Comparison of ENCODE assay signal across 8 mouse cellular contexts in genomic region chr10:115013491-115014001, GRCm38 (mm10).
DNase-seq lines count a peak whose midpoint lies in the region; ATAC-seq lines count a peak whose summit lies in the region.

No protein-coding gene starts in this region.

- WGBS in kidney, embryonic 16.5 days: 17% methylated on average over 11 of the region's 11 CpGs
- 17% methylated on average over 11 of the region's 11 CpGs for WGBS in hindbrain, embryonic 14.5 days
- 12% methylated on average over 11 of the region's 11 CpGs for WGBS in neural tube, embryonic 14.5 days

- no peaks in the 10 kb centered on the region for H3K9me3 ChIP-seq in kidney, embryonic 16.5 days (ENCODE audit: low read length)
- H3K9me3 ChIP-seq in hindbrain, embryonic 14.5 days (ENCODE audit: control insufficient read depth, low read length): no peaks in the 10 kb centered on the region
- no peaks in the 10 kb centered on the region for H3K9me3 ChIP-seq in neural tube, embryonic 14.5 days (ENCODE audit: control insufficient read depth, low read length)

- H3K27ac ChIP-seq in kidney, embryonic 16.5 days (ENCODE audit: low read length): no peak overlapping the region
- peak overlapping the region; percentile 16; the same call in 1 of the 2 replicates for H3K27ac ChIP-seq in hindbrain, embryonic 14.5 days
- no peak overlapping the region for H3K27ac ChIP-seq in neural tube, embryonic 14.5 days (ENCODE audit: low read depth, low read length)

- H3K4me1 ChIP-seq in kidney, embryonic 16.5 days (ENCODE audit: insufficient read depth, low read length): no peaks in the 10 kb centered on the region
- H3K4me1 ChIP-seq in hindbrain, embryonic 14.5 days (replicated peaks; ENCODE audit: control insufficient read depth, insufficient read depth, low read length): peaks cover 19% of the 10 kb centered on the region
- H3K4me1 ChIP-seq in neural tube, embryonic 14.5 days (ENCODE audit: control insufficient read depth, insufficient read depth, low read length): no peaks in the 10 kb centered on the region

- H3K4me2 ChIP-seq in kidney, embryonic 16.5 days (replicated peaks; ENCODE audit: low read depth, low read length): peak overlapping the region; percentile 38
- peak overlapping the region; percentile 34 for H3K4me2 ChIP-seq in hindbrain, embryonic 14.5 days (replicated peaks)
- H3K4me2 ChIP-seq in neural tube, embryonic 14.5 days (ENCODE audit: low read depth, low read length): peak overlapping the region; percentile 4; the same call in 1 of the 2 replicates

- H3K36me3 ChIP-seq in kidney, embryonic 16.5 days (ENCODE audit: insufficient read depth, low read length): no peaks in the 10 kb centered on the region
- H3K36me3 ChIP-seq in hindbrain, embryonic 14.5 days (replicated peaks; ENCODE audit: control insufficient read depth, insufficient read depth): no peaks in the 10 kb centered on the region
- H3K36me3 ChIP-seq in neural tube, embryonic 14.5 days (ENCODE audit: control insufficient read depth, insufficient read depth, low read length): no peaks in the 10 kb centered on the region

- no peak for DNase-seq in kidney, adult 9 months
- DNase-seq in cerebellum, adult 9-10 months: peak; percentile 90
- peak; percentile 36 for DNase-seq in hindbrain, embryonic 14.5 days (ENCODE audit: low spot score)
- DNase-seq in natural killer cell, adult 2 months (ENCODE audit: low spot score in 2 of 2): no peak
- no peak for DNase-seq in ovary, postnatal 14 days (ENCODE audit: low spot score)

- no peak for ATAC-seq in kidney, embryonic 16.5 days (ENCODE audit: low FRiP score, low TSS enrichment)
- peak; percentile 55; the same call in 1 of the 2 replicates for ATAC-seq in hindbrain, embryonic 14.5 days (ENCODE audit: low FRiP score)
- no peak; the same call in 1 of the 2 replicates for ATAC-seq in neural tube, embryonic 14.5 days (ENCODE audit: low read depth)
- ATAC-seq in megakaryocyte progenitor cell, adult 5-6 weeks (replicated peaks; ENCODE audit: poor library complexity): no peak

- H3K4me3 ChIP-seq in kidney, embryonic 16.5 days (ENCODE audit: low read length): no peak overlapping the region
- H3K4me3 ChIP-seq in hindbrain, embryonic 14.5 days (replicated peaks; ENCODE audit: low read length): 0 out of 2 replicates have a peak overlapping the region, but pooled peaks have one; percentile 9
- no peak overlapping the region for H3K4me3 ChIP-seq in neural tube, embryonic 14.5 days (ENCODE audit: low read depth, low read length)

- H3K27me3 ChIP-seq in kidney, embryonic 16.5 days (ENCODE audit: insufficient read depth, low read length): no peaks in the 10 kb centered on the region
- no peaks in the 10 kb centered on the region for H3K27me3 ChIP-seq in hindbrain, embryonic 14.5 days (ENCODE audit: control insufficient read depth, insufficient read depth, low read length)
- no peaks in the 10 kb centered on the region for H3K27me3 ChIP-seq in neural tube, embryonic 14.5 days (ENCODE audit: control insufficient read depth, insufficient read depth, low read length)

- H3K9ac ChIP-seq in kidney, embryonic 16.5 days (replicated peaks; ENCODE audit: low read length): no peak overlapping the region
- H3K9ac ChIP-seq in hindbrain, embryonic 14.5 days: 0 out of 2 replicates have a peak overlapping the region, but pooled peaks have one; percentile 2
- no peak overlapping the region for H3K9ac ChIP-seq in neural tube, embryonic 14.5 days (replicated peaks; ENCODE audit: low read depth, low read length)

Comparison
In these comparisons a context has a peak if more than half of its experiments do, and no peak if none do; other contexts are left out.
1. DNase-seq: peak in cerebellum, adult 9-10 months (single experiment) and hindbrain, embryonic 14.5 days (single experiment); none in kidney, adult 9 months (single experiment), natural killer cell, adult 2 months (0 of 2) and ovary, postnatal 14 days (single experiment).
2. Peak in every context shown above with its lines, with median percentiles within 50 percentile points of each other: H3K4me2 ChIP-seq.